9 mouse cellular contexts compared by ENCODE assay signal in the genomic region with DNA sequence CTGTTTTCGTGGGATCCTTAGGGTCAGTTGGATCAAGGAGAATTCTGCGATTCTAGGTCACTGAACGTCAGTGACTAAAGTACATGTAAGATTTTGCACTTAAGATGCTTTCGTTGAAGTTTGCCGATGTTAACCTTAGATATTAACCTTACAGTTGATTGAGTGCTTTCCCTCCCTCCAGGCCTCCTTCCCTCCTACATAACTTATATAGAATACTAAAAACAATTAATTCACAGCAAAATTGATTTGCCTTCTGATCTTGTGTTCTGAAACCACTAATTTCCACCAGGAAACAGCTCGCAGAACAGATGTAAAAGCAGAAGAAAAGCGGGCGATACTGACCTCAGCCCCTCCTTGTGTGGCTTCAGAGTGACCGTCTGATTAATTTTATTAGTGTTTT.
A peak's percentile ranks its signal among the peaks of the same experiment; 100 is the strongest.
DNase-seq lines count a peak whose midpoint lies in the region; ATAC-seq and TF ChIP-seq lines count a peak whose summit lies in the region.
"Had no signal": no experiment of that assay in that cellular context is flagged by ENCODE, and none has a peak within 500 bp of the region (broad histone marks: within the 10 kb centered on the region; RNA-seq: fewer than 3 reads in every experiment).

No protein-coding gene starts in this region.

- H3K27ac ChIP-seq in kidney, embryonic 16.5 days (ENCODE audit: low read length) = peak overlapping the region; percentile 76
- peak overlapping the region; percentile 35; the same call in 1 of the 2 replicates for H3K27ac ChIP-seq in embryonic fibroblast, embryonic 13.5 days (ENCODE audit: insufficient read depth, low read length)
- H3K27ac ChIP-seq in hindbrain, embryonic 16.5 days (ENCODE audit: low read depth, low read length) = peak overlapping the region; percentile 77
- peak overlapping the region; percentile 21; the same call in 1 of the 2 replicates for H3K27ac ChIP-seq in midbrain, postnatal 0 days (ENCODE audit: low read depth, low read length)

- WGBS in kidney, embryonic 16.5 days = 18% methylated on average over 9 of the region's 9 CpGs
- WGBS in hindbrain, embryonic 16.5 days = 38% methylated on average over 9 of the region's 9 CpGs
- WGBS in midbrain, postnatal 0 days = 37% methylated on average over 9 of the region's 9 CpGs

- H3K9me3 ChIP-seq in kidney, embryonic 16.5 days (ENCODE audit: low read length) = no peaks in the 10 kb centered on the region
- no peaks in the 10 kb centered on the region for H3K9me3 ChIP-seq in hindbrain, embryonic 16.5 days (ENCODE audit: control insufficient read depth, low read length)
- H3K9me3 ChIP-seq in midbrain, postnatal 0 days (ENCODE audit: low read length) = no peaks in the 10 kb centered on the region

- TF ChIP-seq POLR2A in embryonic fibroblast, embryonic 13.5 days (IDR thresholded peaks at IDR 0.05; ENCODE audit: low read depth, low read length) = no peak

- H3K9ac ChIP-seq in kidney, embryonic 16.5 days (replicated peaks; ENCODE audit: low read length) = no peak overlapping the region
- H3K9ac ChIP-seq in hindbrain, embryonic 16.5 days (ENCODE audit: low read depth, low read length) = no peak overlapping the region; the same call in 1 of the 2 replicates
- no peak overlapping the region for H3K9ac ChIP-seq in midbrain, postnatal 0 days (replicated peaks; ENCODE audit: low read length, poor library complexity, severe bottlenecking)

- H3K36me3 ChIP-seq in kidney, embryonic 16.5 days (ENCODE audit: insufficient read depth, low read length) = no peaks in the 10 kb centered on the region
- no peaks in the 10 kb centered on the region for H3K36me3 ChIP-seq in hindbrain, embryonic 16.5 days (ENCODE audit: control insufficient read depth, insufficient read depth, low read length)
- no peaks in the 10 kb centered on the region for H3K36me3 ChIP-seq in midbrain, postnatal 0 days (ENCODE audit: insufficient read depth, low read length)

- H3K4me2 ChIP-seq in kidney, embryonic 16.5 days (replicated peaks; ENCODE audit: low read depth, low read length) = peak overlapping the region; percentile 30; the same call in 1 of the 2 replicates
- H3K4me2 ChIP-seq in hindbrain, embryonic 16.5 days (ENCODE audit: low read length) = peak overlapping the region; percentile 50
- peak overlapping the region; percentile 31 for H3K4me2 ChIP-seq in midbrain, postnatal 0 days (ENCODE audit: low read depth, low read length, poor library complexity, severe bottlenecking)

- ATAC-seq in kidney, embryonic 16.5 days (ENCODE audit: low FRiP score, low TSS enrichment) = peak; percentile 10; the same call in 1 of the 2 replicates
- no peak for ATAC-seq in hindbrain, embryonic 16.5 days
- ATAC-seq in midbrain, postnatal 0 days (ENCODE audit: low FRiP score) = no peak

- no peak for DNase-seq in kidney, adult 8-10 months
- no peak for DNase-seq in midbrain, postnatal 0 days (ENCODE audit: low spot score)
- no peak for DNase-seq in cerebellum, adult 8-10 months
- no peak for DNase-seq in Muller cell, postnatal 12 days (ENCODE audit: inconsistent ontology term)
- DNase-seq in layer of hippocampus, adult 8-10 months (ENCODE audit: low spot score in 2 of 2) = no peak
- DNase-seq: thymus, adult 18-20 months had no signal

- H3K4me1 ChIP-seq in kidney, embryonic 16.5 days (ENCODE audit: insufficient read depth, low read length) = peaks cover 78% of the 10 kb centered on the region
- H3K4me1 ChIP-seq in embryonic fibroblast, embryonic 13.5 days (ENCODE audit: control insufficient read depth, insufficient read depth, low read length) = peaks cover 27% of the 10 kb centered on the region
- H3K4me1 ChIP-seq in hindbrain, embryonic 16.5 days (ENCODE audit: control insufficient read depth, insufficient read depth, low read depth, low read length) = peaks cover 33% of the 10 kb centered on the region
- H3K4me1 ChIP-seq in midbrain, postnatal 0 days (ENCODE audit: insufficient read depth, low read length) = 0 out of 2 replicates have a peak, but pooled peaks cover 9% of the 10 kb centered on the region

- no peak for TF ChIP-seq CTCF in embryonic fibroblast, embryonic 13.5 days (IDR thresholded peaks at IDR 0.05; ENCODE audit: borderline replicate concordance, insufficient read depth, low read length)
- no peak for TF ChIP-seq CTCF in midbrain, postnatal 0 days (IDR thresholded peaks at IDR 0.05)

- H3K27me3 ChIP-seq in kidney, embryonic 16.5 days (ENCODE audit: insufficient read depth, low read length) = no peaks in the 10 kb centered on the region
- no peaks in the 10 kb centered on the region for H3K27me3 ChIP-seq in hindbrain, embryonic 16.5 days (replicated peaks; ENCODE audit: control insufficient read depth, insufficient read depth, low read length)
- H3K27me3 ChIP-seq in midbrain, postnatal 0 days (ENCODE audit: insufficient read depth, low read length) = no peaks in the 10 kb centered on the region

- H3K4me3 ChIP-seq in kidney, embryonic 16.5 days (ENCODE audit: low read length) = no peak overlapping the region
- H3K4me3 ChIP-seq in embryonic fibroblast, embryonic 13.5 days (ENCODE audit: insufficient read depth, low read length) = no peak overlapping the region
- H3K4me3 ChIP-seq in hindbrain, embryonic 16.5 days (ENCODE audit: low read length) = peak overlapping the region; percentile 16
- H3K4me3 ChIP-seq in midbrain, postnatal 0 days (ENCODE audit: low read depth, low read length) = peak overlapping the region; percentile 10; the same call in 1 of the 2 replicates

Comparison
In these comparisons a context has a peak if more than half of its experiments do, and no peak if none do; other contexts are left out.
1. H3K27ac ChIP-seq: peak in every context shown above with its lines; median percentile 77 in hindbrain, embryonic 16.5 days; 76 in kidney, embryonic 16.5 days; 35 in embryonic fibroblast, embryonic 13.5 days; 21 in midbrain, postnatal 0 days.
2. H3K4me3 ChIP-seq: peak in hindbrain, embryonic 16.5 days (single experiment) and midbrain, postnatal 0 days (single experiment); none in kidney, embryonic 16.5 days (single experiment) and embryonic fibroblast, embryonic 13.5 days (single experiment).
3. Peak in every context shown above with its lines, with median percentiles within 50 percentile points of each other: H3K4me2 ChIP-seq.